Mouse (Mus musculus) spleen, adult 2 months (tissue): ENCODE measurements around the gene Itgb5. TPM values are rescaled to one million over a fixed set of nuclear protein-coding genes. Genes with fewer than 3 reads are reported as not detected.

ENCODE experiments used
- DNase-seq, 2 experiments: peaks; one replicate each; pipeline versions ENCODE4 v3.0.0 to v3.0.0-alpha.2; 2012 to 2021; ENCODE audit warnings: low spot score in 2 of 2, low read depth in 1 of 2
- H3K27ac ChIP-seq: fragments of 200-500 bp; 2 replicates; pipeline ENCODE4 v1.5.1; 2012; ENCODE audit warnings: low read length, inconsistent platforms; ENCODE audit not compliant: insufficient read depth
- H3K27me3 ChIP-seq: fragments of 200-500 bp; 2 replicates; pipeline ENCODE4 v1.6.1; 2012; ENCODE audit warnings: mild to moderate bottlenecking, moderate library complexity, low read length, inconsistent platforms; ENCODE audit not compliant: control insufficient read depth, insufficient read depth
- H3K36me3 ChIP-seq: fragments of 200-500 bp; 2 replicates; pipeline ENCODE4 v1.6.1; 2012; ENCODE audit warnings: mild to moderate bottlenecking, low read length, inconsistent platforms; ENCODE audit not compliant: control insufficient read depth, insufficient read depth
- H3K4me1 ChIP-seq: fragments of 200-500 bp; 2 replicates; pipeline ENCODE4 v1.6.1; 2011; ENCODE audit warnings: inconsistent platforms; ENCODE audit not compliant: control insufficient read depth, insufficient read depth, insufficient read length
- H3K4me3 ChIP-seq: fragments of 200-500 bp; 2 replicates; pipeline ENCODE4 v1.5.1; 2011; ENCODE audit warnings: mild to moderate bottlenecking, inconsistent platforms; ENCODE audit not compliant: insufficient read depth, insufficient read length; ENCODE audit errors: extremely low read depth
- CTCF ChIP-seq: fragments of 200-500 bp; IDR thresholded peaks from 2 replicates; pipeline ENCODE4 v1.5.1; 2011; ENCODE audit warnings: mild to moderate bottlenecking, inconsistent platforms; ENCODE audit not compliant: insufficient read depth, insufficient read length, insufficient replicate concordance; ENCODE audit errors: extremely low read depth
- POLR2A ChIP-seq: fragments of 200-500 bp; IDR thresholded peaks from 2 replicates; pipeline ENCODE4 v1.6.1; 2011; ENCODE audit warnings: low read depth, low read length, inconsistent platforms
- WGBS: fragments of 180-500 bp; shearing (Covaris S2); methylation state at CpG from one replicate; pipeline ENCODE4 v1.1.7; 2018; 5-methylcytosine and 5-hydroxymethylcytosine counted together
- polyA plus RNA-seq: library from polyadenylated mRNA; depleted of rRNA; stranded (reverse); fragments of >200 nt; gene quantifications from 2 replicates; pipeline ENCODE4 v1.2.3, GENCODE M21; 2012

The Itgb5 gene
- polyA plus RNA-seq, 1 experiment = 36.4 TPM

DNA sequence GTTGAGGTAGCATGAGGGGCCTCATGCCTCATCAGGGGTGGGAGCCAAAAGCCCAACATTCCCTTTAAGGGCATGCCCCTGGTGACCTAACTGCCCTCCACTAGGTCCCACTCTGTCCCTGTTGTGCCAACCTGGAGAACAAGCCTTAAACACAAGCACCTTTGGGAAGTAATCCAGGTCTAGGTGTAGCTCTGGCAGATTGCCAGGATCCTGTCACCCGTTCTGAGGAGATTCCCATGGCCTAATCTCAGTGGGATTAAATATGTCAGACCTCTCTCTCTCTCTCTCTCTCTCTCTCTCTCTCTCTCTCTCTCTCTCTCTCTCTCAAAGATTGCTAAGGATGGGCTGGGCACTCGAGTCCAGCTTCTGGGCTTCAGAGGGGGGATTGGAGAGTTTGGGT is 102.2 kb downstream of the Itgb5 start:
- H3K27me3 ChIP-seq = no peaks in the 10 kb centered on the region
- H3K4me1 ChIP-seq = no peaks in the 10 kb centered on the region
- DNase-seq = no peak
- TF ChIP-seq POLR2A (no peak), CTCF (no peak)
- H3K36me3 ChIP-seq = no peaks in the 10 kb centered on the region
- no peak overlapping the region for H3K4me3 ChIP-seq
- H3K27ac ChIP-seq = no peak overlapping the region
- WGBS = 77% methylated on average over 2 of the region's 2 CpGs

DNA sequence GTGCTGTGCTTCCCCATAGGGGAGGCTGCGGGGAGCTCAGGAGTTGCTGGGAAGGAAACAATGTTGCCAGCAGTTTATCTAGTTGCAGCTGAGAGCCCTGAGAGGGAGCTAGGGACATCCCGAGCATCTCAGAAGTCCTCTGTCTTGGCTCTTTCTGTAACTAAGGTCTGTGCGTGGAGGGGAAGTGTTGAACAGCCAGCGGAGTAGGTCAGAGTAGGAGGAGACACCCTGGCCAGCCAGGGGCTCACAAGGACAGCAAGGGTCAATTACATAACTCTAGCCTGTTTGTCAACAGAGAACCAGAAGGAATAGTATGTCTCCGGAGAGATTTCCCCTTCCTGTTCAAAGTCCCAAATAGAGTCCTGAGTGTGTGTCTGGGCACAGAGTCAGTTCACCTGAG is 102.7 kb downstream of the Itgb5 start:
- no peaks in the 10 kb centered on the region for H3K36me3 ChIP-seq
- 63% methylated on average over 5 of the region's 5 CpGs for WGBS
- TF ChIP-seq CTCF (no peak), POLR2A (no peak)
- no peak for DNase-seq
- H3K4me1 ChIP-seq = no peaks in the 10 kb centered on the region
- H3K27ac ChIP-seq = peak overlapping the region; percentile 28; the same call in 1 of the 2 replicates
- no peaks in the 10 kb centered on the region for H3K27me3 ChIP-seq
- H3K4me3 ChIP-seq = no peak overlapping the region

- DNase-seq = no peak
- WGBS = 87% methylated on average over 11 of the region's 11 CpGs
- TF ChIP-seq CTCF = no peak
- no peak for TF ChIP-seq POLR2A
- Histone ChIP-seq H3K27ac (no peak overlapping the region), H3K4me1 (no peaks in the 10 kb centered on the region), H3K4me3 (no peak overlapping the region), H3K27me3 (no peaks in the 10 kb centered on the region), H3K36me3 (no peaks in the 10 kb centered on the region)
These were observed 103.9 kb downstream of the Itgb5 start for GRCm38 (mm10) chr16:33933411-33933810.

- no peak for DNase-seq
- no peak for TF ChIP-seq CTCF
- TF ChIP-seq POLR2A = no peak
- no peaks in the 10 kb centered on the region for H3K36me3 ChIP-seq
- H3K27ac ChIP-seq = peak overlapping the region; percentile 4; the same call in 1 of the 2 replicates
- no peaks in the 10 kb centered on the region for H3K4me1 ChIP-seq
- no peak overlapping the region for H3K4me3 ChIP-seq
- no peaks in the 10 kb centered on the region for H3K27me3 ChIP-seq
- 34% methylated on average over 5 of the region's 5 CpGs for WGBS
These were observed 105.4 kb downstream of the Itgb5 start for GRCm38 (mm10) chr16:33934701-33935406.

- H3K4me1 ChIP-seq = no peaks in the 10 kb centered on the region
- H3K27me3 ChIP-seq = no peaks in the 10 kb centered on the region
- no peak overlapping the region for H3K4me3 ChIP-seq
- no peak for DNase-seq
- no peak overlapping the region for H3K27ac ChIP-seq
- H3K36me3 ChIP-seq = no peaks in the 10 kb centered on the region
- 92% methylated on average over 6 of the region's 6 CpGs for WGBS
- no peak for TF ChIP-seq CTCF
- TF ChIP-seq POLR2A = no peak
These were observed 105.9 kb downstream of the Itgb5 start for GRCm38 (mm10) chr16:33935407-33935785.

DNA sequence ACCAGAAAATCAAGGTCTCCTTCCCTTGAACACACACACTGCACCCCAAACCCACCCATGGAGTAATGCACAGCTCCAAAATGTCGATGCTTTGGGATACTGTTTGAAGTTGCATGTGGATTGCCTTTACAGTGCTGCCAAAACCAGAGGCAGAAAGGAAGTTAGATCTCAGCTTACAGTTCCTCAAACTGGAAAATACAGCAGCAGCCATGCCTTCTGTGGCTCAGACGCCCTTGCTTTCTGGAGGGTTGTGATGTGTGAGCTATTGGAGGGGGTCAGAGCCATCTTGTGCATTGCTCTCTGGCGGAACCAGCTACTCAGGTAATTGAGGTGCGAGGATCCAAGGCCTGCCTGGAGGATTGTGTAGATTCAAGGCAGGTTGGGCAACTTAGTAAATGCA is 107.4 kb downstream of the Itgb5 start:
- H3K4me3 ChIP-seq = no peak overlapping the region
- no peaks in the 10 kb centered on the region for H3K36me3 ChIP-seq
- WGBS = 59% methylated on average over 4 of the region's 4 CpGs
- no peak for TF ChIP-seq CTCF
- TF ChIP-seq POLR2A = no peak
- no peaks in the 10 kb centered on the region for H3K27me3 ChIP-seq
- no peak overlapping the region for H3K27ac ChIP-seq
- H3K4me1 ChIP-seq = no peaks in the 10 kb centered on the region
- no peak for DNase-seq

DNA sequence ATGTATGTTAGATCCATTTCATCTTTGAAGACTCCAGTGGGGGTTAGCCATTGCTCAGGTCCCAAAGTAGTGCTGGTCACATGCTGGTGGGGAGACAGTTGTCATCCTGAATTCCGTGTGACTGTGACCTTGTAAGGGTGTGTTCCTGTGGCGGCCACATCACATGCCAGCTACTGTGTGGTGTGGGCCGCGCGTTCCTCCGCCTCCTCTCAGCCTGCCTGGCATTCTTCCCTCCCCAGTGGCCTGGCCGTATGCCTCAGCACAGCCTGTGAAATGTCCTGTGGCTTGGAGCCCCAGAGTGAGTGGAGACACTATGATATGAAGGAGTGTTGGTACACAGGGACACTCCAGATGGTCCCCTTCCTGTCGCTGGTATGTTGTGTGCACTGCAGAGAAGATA is 108.1 kb downstream of the Itgb5 start:
- no peak for DNase-seq
- H3K4me3 ChIP-seq = no peak overlapping the region
- TF ChIP-seq POLR2A (no peak), CTCF (no peak)
- H3K4me1 ChIP-seq = no peaks in the 10 kb centered on the region
- 49% methylated on average over 8 of the region's 8 CpGs for WGBS
- H3K27me3 ChIP-seq = no peaks in the 10 kb centered on the region
- H3K27ac ChIP-seq = no peak overlapping the region
- no peaks in the 10 kb centered on the region for H3K36me3 ChIP-seq
